Mouse (Mus musculus): ENCODE results near the gene Lbx1. TPM values are rescaled to one million over a fixed set of nuclear protein-coding genes. Genes with fewer than 3 reads are reported as not detected.

Lbx1 gene
- not detected in 2 replicates for polyA plus RNA-seq (2015; fragmentation: Nextera tagmentation; extraction: Ambion mirVana)

GRCm38 (mm10) chr19:45235766-45236362, at the start of gene Lbx1:
TSS of gene Lbx1 (minus strand) at chr19:45235812.
- DNase-seq (ENCODE audit: low spot score) = no peak

- peak; percentile 33 for DNase-seq (ENCODE audit: low spot score)
These were observed 47.7 kb upstream of the Lbx1 start for GRCm38 (mm10) chr19:45283302-45283701.

GRCm38 (mm10) chr19:45276196-45276595, 40.6 kb upstream of the Lbx1 start:
- no peak for DNase-seq (ENCODE audit: low spot score)

- no peak for DNase-seq (ENCODE audit: low spot score)
These were observed 36.4 kb upstream of the Lbx1 start for GRCm38 (mm10) chr19:45271986-45272385.

- DNase-seq (ENCODE audit: low spot score) = no peak
These were observed 27.4 kb upstream of the Lbx1 start for GRCm38 (mm10) chr19:45262995-45263394.

- DNase-seq (ENCODE audit: low spot score) = no peak
These were observed 22.1 kb upstream of the Lbx1 start for GRCm38 (mm10) chr19:45257414-45258326.

DNA sequence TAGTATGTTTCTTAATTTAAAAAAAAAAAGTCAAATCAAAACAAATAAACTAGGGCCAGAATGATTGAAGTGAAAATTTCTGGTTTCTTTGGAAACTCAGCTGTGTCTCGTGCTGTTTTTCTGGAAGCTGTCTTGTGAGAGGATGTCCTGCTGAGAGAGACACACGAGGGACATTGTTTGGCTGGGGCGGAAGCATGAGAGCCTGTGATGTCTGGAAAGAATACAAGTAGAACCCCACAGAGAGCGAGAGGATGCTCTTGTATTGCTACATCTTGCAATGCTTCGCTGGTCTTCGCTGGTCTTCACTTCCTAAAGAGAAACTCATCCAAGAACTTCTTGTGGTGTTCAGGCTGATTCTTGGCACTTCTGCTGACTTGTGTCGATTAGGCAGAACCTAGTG, 19.2 kb upstream of the Lbx1 start:
- DNase-seq (ENCODE audit: low spot score) = no peak

DNA sequence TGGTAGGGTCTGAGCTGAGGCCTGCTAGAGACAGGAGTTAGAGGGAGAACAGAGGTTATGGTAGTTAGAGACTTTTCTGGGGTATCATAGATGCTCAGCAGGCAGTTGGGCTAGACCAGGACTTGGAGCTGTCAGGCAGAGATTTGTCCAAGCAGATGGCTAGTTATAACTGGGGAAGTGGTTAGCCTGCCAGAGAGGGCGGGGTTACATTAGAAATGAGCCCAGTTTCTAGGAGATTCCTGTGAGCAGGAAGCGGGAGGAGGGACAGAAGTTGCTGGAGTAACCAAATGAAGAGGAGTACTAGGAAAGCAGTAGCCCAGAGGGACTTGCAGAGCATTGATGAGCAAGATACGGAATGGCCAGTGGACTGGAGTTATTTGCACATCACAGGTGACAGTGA, 16.8 kb upstream of the Lbx1 start:
- DNase-seq (ENCODE audit: low spot score) = no peak

- DNase-seq (ENCODE audit: low spot score) = no peak
These were observed 13.1 kb upstream of the Lbx1 start for GRCm38 (mm10) chr19:45248691-45249090.

GRCm38 (mm10) chr19:45243918-45244700, 8.5 kb upstream of the Lbx1 start:
- DNase-seq (ENCODE audit: low spot score) = peak; percentile 42

GRCm38 (mm10) chr19:45243264-45243602, 7.6 kb upstream of the Lbx1 start:
- DNase-seq (ENCODE audit: low spot score) = no peak

DNA sequence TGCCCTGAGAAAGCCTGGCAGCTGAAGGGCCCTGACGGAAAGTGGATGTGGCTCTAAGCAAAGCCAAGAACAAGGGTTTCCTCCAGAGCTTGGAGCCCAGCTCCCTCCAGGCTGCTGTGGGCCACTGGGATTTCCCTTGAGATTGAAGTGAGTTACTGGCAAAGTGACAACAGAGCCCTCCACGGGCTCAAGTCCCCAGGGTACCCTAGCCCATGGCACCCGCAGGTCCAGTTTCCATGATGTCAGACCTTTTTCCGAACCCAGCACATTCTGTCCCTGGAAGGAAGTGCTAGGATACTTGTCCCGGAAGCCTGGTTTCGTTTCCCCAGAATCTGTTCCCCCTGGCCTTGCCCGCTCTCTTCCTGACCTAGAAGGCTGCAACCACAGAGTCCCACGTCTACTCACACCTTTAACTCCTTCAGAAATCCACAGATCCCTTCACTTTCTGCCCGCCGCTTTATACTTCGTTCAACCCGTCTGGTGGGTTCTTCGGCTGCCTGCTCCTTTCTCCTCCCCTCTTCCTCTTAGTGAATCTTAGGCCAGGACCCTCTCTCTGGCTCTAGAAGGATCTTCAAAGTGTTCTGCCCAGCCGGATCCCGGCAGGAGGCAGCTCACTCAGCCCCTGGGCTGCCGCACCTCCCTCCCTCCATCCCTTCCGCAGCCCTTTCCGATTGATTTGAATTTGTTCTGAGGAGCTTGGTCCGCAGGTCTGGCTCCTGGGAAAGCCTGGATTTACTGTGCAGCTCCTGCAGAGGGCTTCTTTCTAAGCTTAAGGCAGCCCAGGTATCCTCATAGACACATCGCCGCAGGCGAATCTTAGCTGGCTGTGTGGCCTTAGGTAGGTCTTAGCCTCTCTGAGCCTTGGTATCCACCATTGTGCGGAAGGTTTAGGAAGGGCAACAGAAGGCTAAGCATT, 7.0 kb upstream of the Lbx1 start:
- DNase-seq (ENCODE audit: low spot score) = no peak

GRCm38 (mm10) chr19:45242017-45242347, 6.4 kb upstream of the Lbx1 start:
- no peak for DNase-seq (ENCODE audit: low spot score)

- DNase-seq (ENCODE audit: low spot score) = no peak
These were observed 4.4 kb upstream of the Lbx1 start for GRCm38 (mm10) chr19:45240026-45240425.

DNA sequence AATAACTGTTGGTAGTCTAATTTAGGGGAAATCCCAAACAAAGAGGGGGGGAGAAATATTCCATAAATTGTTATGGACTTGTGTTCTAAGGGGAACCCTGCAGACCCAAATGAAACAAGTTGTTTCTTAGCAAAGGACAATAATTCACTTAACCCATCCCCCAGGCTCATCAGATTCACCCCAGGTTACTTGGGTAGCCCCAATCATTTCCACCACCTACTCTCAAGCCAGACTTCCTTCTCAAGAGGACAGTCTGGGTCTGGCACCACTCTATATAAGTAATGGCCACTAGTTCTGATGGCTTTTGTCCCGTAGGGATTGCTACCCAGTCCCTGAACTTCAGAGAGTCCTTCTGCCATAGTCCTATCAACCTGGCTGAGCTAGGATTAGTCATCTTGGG, 3.6 kb upstream of the Lbx1 start:
- no peak for DNase-seq (ENCODE audit: low spot score)

DNA sequence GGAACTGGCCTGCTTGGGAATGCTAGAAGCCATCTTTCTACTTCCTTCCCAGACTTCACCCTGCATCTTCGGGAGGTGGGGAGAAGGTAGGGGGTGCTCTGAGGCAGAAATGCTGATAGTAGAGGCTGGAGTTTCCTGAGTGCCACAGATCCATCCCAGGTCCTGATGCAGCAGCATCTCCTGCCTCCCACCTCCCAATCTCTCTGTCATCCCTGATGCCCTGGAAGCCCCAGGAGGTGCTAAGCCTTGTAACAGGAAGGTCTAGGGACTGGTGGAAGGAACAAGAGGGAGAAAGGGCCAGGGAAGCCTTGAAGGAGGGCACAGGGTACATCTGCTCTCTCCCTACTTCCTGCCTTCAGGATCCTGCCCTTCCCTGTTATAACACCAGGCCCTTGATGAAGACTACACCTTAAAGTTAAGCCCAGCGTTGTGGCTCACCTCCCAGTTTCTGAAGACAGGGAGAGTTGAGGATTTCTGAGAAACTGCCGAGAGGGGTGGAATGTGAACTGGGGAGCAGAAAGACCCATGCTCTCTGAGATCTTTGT, 2.1 kb upstream of the Lbx1 start:
- DNase-seq (ENCODE audit: low spot score) = no peak

- no peak for DNase-seq (ENCODE audit: low spot score)
These were observed 1.5 kb upstream of the Lbx1 start for GRCm38 (mm10) chr19:45237099-45237498.

GRCm38 (mm10) chr19:45236363-45236942, 841 bp upstream of the Lbx1 start:
- DNase-seq (ENCODE audit: low spot score) = peak; percentile 29

GRCm38 (mm10) chr19:45235331-45235741, 276 bp downstream of the Lbx1 start:
- no peak for DNase-seq (ENCODE audit: low spot score)

DNA sequence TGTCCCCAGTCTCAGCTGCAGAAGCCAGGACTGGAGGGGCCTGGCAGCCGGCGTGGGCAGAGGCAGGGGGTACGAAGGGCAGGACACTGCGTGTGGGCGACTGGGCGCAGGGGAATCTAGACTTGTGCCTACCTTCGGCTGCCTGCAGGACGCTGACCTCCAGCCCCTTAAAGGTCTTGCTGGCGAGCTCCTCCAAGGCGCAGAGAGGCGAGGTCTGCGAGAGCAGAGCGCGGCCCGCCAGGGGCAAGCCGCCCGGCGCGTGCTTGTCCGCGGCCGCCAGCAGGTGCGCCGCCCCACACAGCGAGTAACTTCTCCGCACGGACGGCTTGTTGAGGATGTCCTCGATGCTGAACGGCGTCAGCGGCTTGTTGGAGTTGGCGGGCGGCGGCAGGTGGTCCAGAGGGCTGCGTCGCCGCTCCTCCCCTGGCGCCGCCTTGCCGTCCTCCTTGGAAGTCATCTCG, 811 bp downstream of the Lbx1 start:
- DNase-seq (ENCODE audit: low spot score) = no peak
